Mouse (Mus musculus): Measurements from ENCODE around the gene Whrn. TPM values are rescaled to one million over a fixed set of nuclear protein-coding genes. Genes with fewer than 3 reads are reported as not detected.

The Whrn gene
- 4.4 and 6.1 TPM in 2 replicates for total RNA-seq (2017)

- ATAC-seq (replicated peaks in 1 of 2; ENCODE audit: insufficient read depth in 1 of 2, low FRiP score in 2 of 2, low TSS enrichment in 1 of 2, low read depth in 1 of 2, poor library complexity in 2 of 2, severe bottlenecking in 2 of 2): peak; percentile 76 to 84
These were observed at the start of gene Whrn for GRCm38 (mm10) chr4:63495915-63496278. Whrn (minus strand) TSS chr4:63495991.

GRCm38 (mm10) chr4:63545231-63545958 is 49.6 kb upstream of the Whrn start:
- ATAC-seq (replicated peaks in 1 of 2; ENCODE audit: insufficient read depth in 1 of 2, low FRiP score in 2 of 2, low TSS enrichment in 1 of 2, low read depth in 1 of 2, poor library complexity in 2 of 2, severe bottlenecking in 2 of 2): no peak

GRCm38 (mm10) chr4:63544494-63545230 is 48.9 kb upstream of the Whrn start, which contains the start of gene Atp6v1g1:
Atp6v1g1 (plus strand) TSS chr4:63544772.
- peak; percentile 87 to 90 for ATAC-seq (replicated peaks in 1 of 2; ENCODE audit: insufficient read depth in 1 of 2, low FRiP score in 2 of 2, low TSS enrichment in 1 of 2, low read depth in 1 of 2, poor library complexity in 2 of 2, severe bottlenecking in 2 of 2)

GRCm38 (mm10) chr4:63543746-63544493 is 48.1 kb upstream of the Whrn start:
- ATAC-seq (replicated peaks in 1 of 2; ENCODE audit: insufficient read depth in 1 of 2, low FRiP score in 2 of 2, low TSS enrichment in 1 of 2, low read depth in 1 of 2, poor library complexity in 2 of 2, severe bottlenecking in 2 of 2): peak in 1 of 2 experiments; percentile 21; a peak in 2 of 4 replicates

GRCm38 (mm10) chr4:63542209-63542608 is 46.4 kb upstream of the Whrn start:
- ATAC-seq (replicated peaks in 1 of 2; ENCODE audit: insufficient read depth in 1 of 2, low FRiP score in 2 of 2, low TSS enrichment in 1 of 2, low read depth in 1 of 2, poor library complexity in 2 of 2, severe bottlenecking in 2 of 2): no peak

- ATAC-seq (replicated peaks in 1 of 2; ENCODE audit: insufficient read depth in 1 of 2, low FRiP score in 2 of 2, low TSS enrichment in 1 of 2, low read depth in 1 of 2, poor library complexity in 2 of 2, severe bottlenecking in 2 of 2): no peak
These were observed 41.8 kb upstream of the Whrn start for GRCm38 (mm10) chr4:63537602-63538001.

DNA sequence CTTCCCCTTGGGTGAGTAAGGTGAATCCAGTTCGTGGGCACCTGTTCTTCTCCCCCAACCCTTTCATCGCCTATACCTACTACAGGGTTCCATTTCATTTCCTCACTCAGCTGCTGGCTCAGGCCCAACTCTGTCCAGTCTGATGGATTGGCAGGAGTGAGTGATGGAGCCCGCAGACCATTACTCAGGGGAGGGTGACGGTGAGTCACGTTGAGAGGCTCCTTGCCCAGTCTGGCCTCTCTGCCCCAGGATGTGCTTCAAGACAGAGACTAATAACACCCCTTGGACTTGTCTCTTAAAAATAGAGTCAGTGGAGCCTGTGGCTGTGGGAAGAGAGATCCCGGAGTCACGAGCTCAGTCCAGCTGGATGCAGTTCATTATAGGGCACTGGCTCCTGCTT is 34.6 kb upstream of the Whrn start:
- no peak for ATAC-seq (replicated peaks in 1 of 2; ENCODE audit: insufficient read depth in 1 of 2, low FRiP score in 2 of 2, low TSS enrichment in 1 of 2, low read depth in 1 of 2, poor library complexity in 2 of 2, severe bottlenecking in 2 of 2)

DNA sequence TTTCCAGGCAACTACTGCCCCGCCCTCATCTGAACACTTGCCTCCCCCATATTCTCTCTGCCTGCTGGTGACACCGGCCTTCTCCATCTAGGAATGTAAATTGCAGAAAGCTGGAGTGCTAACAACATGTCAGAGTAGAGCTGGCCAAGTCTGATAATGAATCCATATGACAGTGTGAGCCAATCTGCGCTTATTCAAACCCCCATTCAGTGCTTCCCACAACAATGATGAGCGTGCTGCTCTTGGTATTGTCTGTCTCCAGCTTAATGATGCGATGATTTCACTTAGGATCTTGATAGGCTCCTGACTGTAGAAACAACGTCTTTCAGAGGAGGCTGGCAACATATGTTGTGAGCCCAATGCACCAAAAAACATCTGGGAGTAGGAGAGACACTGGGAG is 33.2 kb upstream of the Whrn start:
- ATAC-seq (replicated peaks in 1 of 2; ENCODE audit: insufficient read depth in 1 of 2, low FRiP score in 2 of 2, low TSS enrichment in 1 of 2, low read depth in 1 of 2, poor library complexity in 2 of 2, severe bottlenecking in 2 of 2): no peak

- no peak for ATAC-seq (replicated peaks in 1 of 2; ENCODE audit: insufficient read depth in 1 of 2, low FRiP score in 2 of 2, low TSS enrichment in 1 of 2, low read depth in 1 of 2, poor library complexity in 2 of 2, severe bottlenecking in 2 of 2)
These were observed 29.7 kb upstream of the Whrn start for GRCm38 (mm10) chr4:63525514-63525913.

GRCm38 (mm10) chr4:63521813-63522419 is 26.1 kb upstream of the Whrn start:
- ATAC-seq (replicated peaks in 1 of 2; ENCODE audit: insufficient read depth in 1 of 2, low FRiP score in 2 of 2, low TSS enrichment in 1 of 2, low read depth in 1 of 2, poor library complexity in 2 of 2, severe bottlenecking in 2 of 2): no peak

GRCm38 (mm10) chr4:63515021-63515420 is 19.2 kb upstream of the Whrn start:
- ATAC-seq (replicated peaks in 1 of 2; ENCODE audit: insufficient read depth in 1 of 2, low FRiP score in 2 of 2, low TSS enrichment in 1 of 2, low read depth in 1 of 2, poor library complexity in 2 of 2, severe bottlenecking in 2 of 2): no peak

DNA sequence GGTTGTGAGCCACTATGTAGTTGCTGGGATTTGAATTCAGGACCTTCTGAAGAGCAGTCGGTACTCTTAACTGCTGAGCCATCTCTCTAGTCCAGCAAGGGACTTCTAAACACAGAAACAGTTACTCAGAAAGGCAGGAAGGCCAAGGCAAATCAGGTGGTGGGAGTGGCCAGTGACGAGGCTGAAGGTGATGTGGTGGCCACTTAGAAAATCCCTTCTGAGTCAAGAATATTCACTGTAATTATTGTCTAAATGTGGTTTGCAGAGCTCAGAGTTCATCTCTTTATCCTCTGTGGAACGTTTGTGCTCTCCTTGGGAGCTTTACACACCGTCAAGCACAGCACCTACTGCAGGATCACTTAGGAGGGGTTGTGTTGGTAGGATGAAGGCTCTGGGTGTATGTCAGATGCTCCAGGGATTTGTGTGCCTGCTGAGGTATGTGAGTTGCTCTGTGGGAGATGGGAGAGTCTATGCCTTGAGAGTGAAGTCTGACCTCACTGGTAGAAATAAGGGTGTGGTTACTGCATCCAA is 18.7 kb upstream of the Whrn start:
- no peak for ATAC-seq (replicated peaks in 1 of 2; ENCODE audit: insufficient read depth in 1 of 2, low FRiP score in 2 of 2, low TSS enrichment in 1 of 2, low read depth in 1 of 2, poor library complexity in 2 of 2, severe bottlenecking in 2 of 2)

DNA sequence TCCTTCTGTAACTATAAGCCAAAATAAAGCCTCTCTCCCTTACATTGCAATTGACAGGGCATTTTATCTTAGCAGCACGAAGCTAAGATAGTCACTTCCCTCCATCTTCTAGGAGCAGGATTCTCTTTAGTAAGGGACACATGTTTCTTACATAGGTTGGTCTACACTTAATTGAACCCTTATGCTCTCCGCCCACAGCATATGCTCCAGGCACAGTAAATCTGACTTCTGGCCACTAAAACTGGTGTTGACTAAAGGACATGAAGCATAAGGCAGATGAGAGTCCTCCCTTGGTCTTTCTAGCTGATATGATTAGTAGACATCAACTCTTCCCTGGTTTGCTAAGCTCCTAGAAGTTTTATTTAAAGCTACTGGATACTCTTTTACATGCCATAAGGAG is 17.1 kb upstream of the Whrn start:
- ATAC-seq (replicated peaks in 1 of 2; ENCODE audit: insufficient read depth in 1 of 2, low FRiP score in 2 of 2, low TSS enrichment in 1 of 2, low read depth in 1 of 2, poor library complexity in 2 of 2, severe bottlenecking in 2 of 2): no peak

DNA sequence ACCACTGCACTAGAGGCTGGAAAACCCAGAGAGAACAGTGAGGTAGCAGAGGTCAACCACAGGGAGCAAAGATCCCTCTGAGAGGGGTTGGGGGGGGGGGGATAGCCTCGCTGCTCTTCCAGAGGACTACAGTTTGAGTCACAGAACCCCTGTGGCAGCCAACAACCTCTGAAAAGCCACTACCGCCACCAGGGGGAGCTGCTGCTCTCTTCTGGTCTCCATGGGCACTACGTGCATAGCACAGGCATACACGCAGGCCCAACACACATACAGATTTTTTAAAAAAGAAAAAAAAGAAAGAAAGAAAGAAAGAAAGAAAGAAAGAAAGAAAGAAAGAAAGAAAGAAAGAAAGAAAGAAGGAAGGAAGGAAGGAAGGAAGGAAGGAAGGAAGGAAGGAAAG is 12.4 kb upstream of the Whrn start:
- ATAC-seq (replicated peaks in 1 of 2; ENCODE audit: insufficient read depth in 1 of 2, low FRiP score in 2 of 2, low TSS enrichment in 1 of 2, low read depth in 1 of 2, poor library complexity in 2 of 2, severe bottlenecking in 2 of 2): peak; percentile 83 to 86

DNA sequence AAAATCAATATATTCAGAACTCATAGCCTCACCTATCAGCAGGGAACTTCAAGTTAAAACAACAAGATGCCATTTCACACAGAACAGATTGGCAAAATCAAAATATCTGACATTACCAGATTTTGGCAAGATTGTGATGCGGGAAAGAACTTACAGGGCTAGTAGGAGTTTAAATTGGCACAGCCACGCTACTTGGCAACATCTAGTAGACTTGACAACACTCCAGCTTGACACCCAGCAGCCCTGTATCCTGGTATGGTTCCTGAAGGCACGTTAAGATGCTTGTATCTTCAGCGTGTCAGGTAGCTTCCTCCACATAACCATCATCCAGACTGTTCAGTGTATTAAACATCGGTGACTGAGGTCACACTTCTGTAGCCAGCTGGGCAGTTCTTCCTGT is 11.7 kb upstream of the Whrn start:
- ATAC-seq (replicated peaks in 1 of 2; ENCODE audit: insufficient read depth in 1 of 2, low FRiP score in 2 of 2, low TSS enrichment in 1 of 2, low read depth in 1 of 2, poor library complexity in 2 of 2, severe bottlenecking in 2 of 2): no peak

DNA sequence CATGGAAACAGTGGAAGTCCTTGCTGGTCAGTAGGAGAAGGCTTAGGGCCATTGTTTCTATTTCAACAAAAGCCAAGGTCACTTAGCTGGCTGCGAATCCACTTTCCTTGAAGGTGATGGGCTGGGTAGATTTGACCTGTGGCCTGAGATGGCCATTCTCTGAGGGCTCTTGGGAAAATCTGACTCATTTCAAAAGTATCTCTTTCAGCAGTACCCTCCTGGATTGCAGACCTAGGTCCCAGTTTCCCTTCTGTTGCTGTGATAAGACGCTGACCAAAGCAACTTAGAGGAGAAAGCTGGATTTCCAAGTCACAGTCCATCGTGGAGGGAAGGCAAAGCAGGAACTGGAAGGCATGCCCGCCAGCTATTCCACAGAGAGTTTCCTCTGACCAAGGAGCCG is 8.2 kb upstream of the Whrn start:
- no peak for ATAC-seq (replicated peaks in 1 of 2; ENCODE audit: insufficient read depth in 1 of 2, low FRiP score in 2 of 2, low TSS enrichment in 1 of 2, low read depth in 1 of 2, poor library complexity in 2 of 2, severe bottlenecking in 2 of 2)

DNA sequence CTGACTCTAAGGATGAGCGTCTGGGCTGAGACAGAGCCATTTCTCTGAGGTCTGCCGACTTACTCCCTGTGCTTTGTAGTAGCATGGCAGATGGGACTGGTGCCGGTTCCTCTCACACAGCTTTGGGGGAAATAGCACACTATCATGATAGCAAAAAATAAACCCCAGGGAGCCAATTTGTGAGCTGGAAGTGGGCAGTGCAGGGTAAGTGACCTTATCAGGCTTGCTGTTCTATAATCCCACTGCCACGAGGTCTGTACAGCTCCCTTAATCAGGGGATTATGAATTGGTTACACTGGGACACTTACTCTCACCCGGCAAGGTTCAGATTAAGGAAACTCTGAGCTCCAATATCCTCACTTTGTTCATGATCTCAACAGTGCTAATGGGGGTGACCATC is 5.3 kb upstream of the Whrn start:
- ATAC-seq (replicated peaks in 1 of 2; ENCODE audit: insufficient read depth in 1 of 2, low FRiP score in 2 of 2, low TSS enrichment in 1 of 2, low read depth in 1 of 2, poor library complexity in 2 of 2, severe bottlenecking in 2 of 2): no peak
